Mouse (Mus musculus) myocyte (in vitro differentiated cells): Measurements from ENCODE around the gene Rragc. TPM values are rescaled to one million over a fixed set of nuclear protein-coding genes. Genes with fewer than 3 reads are reported as not detected.
A peak's percentile ranks its signal among the peaks of the same experiment; 100 is the strongest.

Experiments
- H3K27me3 ChIP-seq: one replicate; pipeline ENCODE4 v1.6.1; 2011; ENCODE audit not compliant: control insufficient read depth, insufficient read depth, insufficient read length
- H3K36me3 ChIP-seq: one replicate; pipeline ENCODE4 v1.6.1; 2011; ENCODE audit not compliant: control insufficient read depth, insufficient read depth
- H3K4me2 ChIP-seq: one replicate; pipeline ENCODE4 v1.6.1; 2011; ENCODE audit warnings: low read depth, control low read depth
- H3K4me3 ChIP-seq: one replicate; pipeline ENCODE4 v1.5.1; 2011; ENCODE audit warnings: mild to moderate bottlenecking, control low read depth, moderate library complexity
- H3K79me2 ChIP-seq: one replicate; pipeline ENCODE4 v1.6.1; 2011; ENCODE audit not compliant: control insufficient read depth, insufficient read depth
- H3ac ChIP-seq: one replicate; pipeline ENCODE4 v1.6.1; 2011; ENCODE audit not compliant: control insufficient read depth, insufficient read length
- CEBPB ChIP-seq: IDR thresholded peaks from 2 replicates; pipeline ENCODE4 v1.6.1; 2011; ENCODE audit warnings: mild to moderate bottlenecking, moderate library complexity; ENCODE audit not compliant: poor library complexity, insufficient read depth, severe bottlenecking
- E2F4 ChIP-seq: IDR thresholded peaks from one replicate; pipeline ENCODE4 v1.6.1; 2011; ENCODE audit warnings: mild to moderate bottlenecking, control low read depth, moderate library complexity; ENCODE audit not compliant: insufficient read depth
- MAX ChIP-seq: IDR thresholded peaks from one replicate; pipeline ENCODE4 v1.6.1; 2011; ENCODE audit warnings: low read depth, mild to moderate bottlenecking, control low read depth
- MYOD1 ChIP-seq, 3 experiments: IDR thresholded peaks; one replicate each; pipeline ENCODE4 v1.6.1; 2011; ENCODE audit warnings: control low read depth in 2 of 3, low read depth in 2 of 3, mild to moderate bottlenecking in 2 of 3, moderate library complexity in 1 of 3; ENCODE audit not compliant: insufficient read length in 2 of 3, control insufficient read depth in 1 of 3
- MYOG ChIP-seq, 3 experiments: IDR thresholded peaks; one replicate each; pipeline ENCODE4 v1.6.1; 2011; ENCODE audit warnings: control low read depth in 2 of 3, low read depth in 2 of 3, mild to moderate bottlenecking in 2 of 3; ENCODE audit not compliant: insufficient read length in 2 of 3, control insufficient read depth in 1 of 3, insufficient read depth in 1 of 3
- POLR2A ChIP-seq: IDR thresholded peaks from one replicate; pipeline ENCODE4 v1.6.1; 2011; ENCODE audit warnings: low read depth, mild to moderate bottlenecking, control low read depth, moderate library complexity; ENCODE audit not compliant: insufficient read length
- POLR2AphosphoS2 ChIP-seq: IDR thresholded peaks from one replicate; pipeline ENCODE4 v1.6.1; 2011; ENCODE audit warnings: low read depth, control low read depth; ENCODE audit not compliant: insufficient read length
- REST ChIP-seq: IDR thresholded peaks from one replicate; pipeline ENCODE4 v1.6.1; 2011; ENCODE audit warnings: mild to moderate bottlenecking, control low read depth, moderate library complexity; ENCODE audit not compliant: insufficient read depth, insufficient read length
- SRF ChIP-seq: IDR thresholded peaks from one replicate; pipeline ENCODE4 v1.6.1; 2011; ENCODE audit warnings: low read depth; ENCODE audit not compliant: control insufficient read depth, insufficient read length
- TCF12 ChIP-seq: IDR thresholded peaks from one replicate; pipeline ENCODE4 v1.6.1; 2011; ENCODE audit warnings: mild to moderate bottlenecking, control low read depth; ENCODE audit not compliant: poor library complexity, insufficient read depth, severe bottlenecking
- TCF3 ChIP-seq: IDR thresholded peaks from one replicate; pipeline ENCODE4 v1.6.1; 2011; ENCODE audit warnings: low read depth, control low read depth; ENCODE audit not compliant: insufficient read length
- USF1 ChIP-seq: IDR thresholded peaks from one replicate; pipeline ENCODE4 v1.6.1; 2011; ENCODE audit warnings: low read depth, mild to moderate bottlenecking, control low read depth, moderate library complexity
- polyA plus RNA-seq: library from polyadenylated mRNA; unstranded; fragments of >200 nt; fragmentation: generic; extraction: Trizol; gene quantifications from one replicate; pipeline ENCODE4 v1.2.1, GENCODE M21; 2012; ENCODE audit warnings: missing spikeins

The Rragc gene
- polyA plus RNA-seq, 1 experiment, result 46.1 TPM

GRCm38 (mm10) chr4:123918851-123919250, 1.6 kb downstream of the Rragc start:
- Histone ChIP-seq H3K36me3 (peaks cover 38% of the 10 kb centered on the region), H3K79me2 (peaks cover 63% of the 10 kb centered on the region), H3ac (no peak overlapping the region), H3K27me3 (no peaks in the 10 kb centered on the region), H3K4me3 (peak overlapping the region; percentile 78), H3K4me2 (peak overlapping the region; percentile 80)
- TF ChIP-seq TCF12, result no peak
- no peak for TF ChIP-seq MYOD1 (IDR thresholded peaks at IDR 0.05; ENCODE audit: control insufficient read depth in 1 of 3, insufficient read length in 2 of 3, low read depth in 2 of 3)
- TF ChIP-seq CEBPB, result no peak
- TF ChIP-seq MAX, result no peak
- TF ChIP-seq POLR2A, result no peak
- TF ChIP-seq POLR2AphosphoS2, result no peak
- TF ChIP-seq MYOG (IDR thresholded peaks at IDR 0.05; ENCODE audit: control insufficient read depth in 1 of 3, insufficient read depth in 1 of 3, insufficient read length in 2 of 3, low read depth in 2 of 3), result no peak
- TF ChIP-seq SRF, result no peak
- no peak for TF ChIP-seq TCF3
- no peak for TF ChIP-seq E2F4
- TF ChIP-seq REST, result no peak

DNA sequence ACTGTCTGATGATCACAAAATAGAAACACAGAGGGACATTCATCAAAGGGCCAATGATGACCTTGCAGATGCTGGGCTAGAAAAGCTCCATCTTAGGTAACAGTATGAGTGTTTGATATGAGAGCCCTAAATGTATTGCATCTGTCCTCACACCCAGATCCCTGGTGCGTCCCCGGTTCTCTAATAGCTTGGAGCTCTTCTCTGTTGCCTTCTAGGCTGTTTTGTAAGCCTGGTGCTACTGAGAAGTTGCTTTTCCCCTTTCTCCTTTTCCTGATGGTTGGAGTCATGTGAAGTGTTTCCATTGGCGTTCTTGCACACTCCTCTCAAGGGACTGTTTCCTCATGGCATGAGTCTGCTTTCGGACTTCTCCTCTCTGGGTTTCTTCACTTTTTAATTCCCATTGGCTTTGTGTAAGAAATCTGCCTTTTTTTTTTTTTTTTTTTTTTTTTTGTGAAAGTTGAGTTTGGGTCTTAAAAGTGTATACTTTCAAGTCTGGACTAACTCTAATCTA, 3.9 kb downstream of the Rragc start:
- Histone ChIP-seq H3K79me2 (peaks cover 43% of the 10 kb centered on the region), H3K36me3 (peaks cover 53% of the 10 kb centered on the region), H3K4me3 (no peak overlapping the region), H3ac (no peak overlapping the region), H3K27me3 (no peaks in the 10 kb centered on the region), H3K4me2 (no peak overlapping the region)
- TF ChIP-seq E2F4 (no peak), USF1 (no peak), TCF12 (no peak), REST (no peak), MAX (no peak), SRF (no peak), POLR2A (no peak), POLR2AphosphoS2 (no peak), TCF3 (no peak), MYOG (IDR thresholded peaks at IDR 0.05; ENCODE audit: control insufficient read depth in 1 of 3, insufficient read depth in 1 of 3, insufficient read length in 2 of 3, low read depth in 2 of 3) (no peak), MYOD1 (IDR thresholded peaks at IDR 0.05; ENCODE audit: control insufficient read depth in 1 of 3, insufficient read length in 2 of 3, low read depth in 2 of 3) (no peak), CEBPB (no peak)

DNA sequence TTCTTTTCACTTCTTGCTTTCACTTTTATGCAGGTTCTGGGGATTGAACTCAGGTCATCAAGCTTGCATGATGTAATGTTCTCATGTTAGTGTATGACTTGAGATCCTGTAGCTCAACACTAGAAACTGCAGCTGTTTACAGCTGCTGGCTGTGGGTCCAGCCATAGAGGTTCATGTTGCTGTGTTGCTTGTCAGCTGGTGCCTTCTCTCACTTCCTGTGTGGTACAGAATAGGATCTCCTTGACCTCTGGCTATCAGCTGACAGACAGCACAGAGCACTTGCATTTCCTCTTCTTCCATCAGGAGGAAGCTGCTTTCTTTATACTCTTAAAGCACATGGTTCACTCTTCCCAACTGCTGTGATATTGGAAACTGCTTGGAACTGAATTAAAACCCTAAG, 10.7 kb downstream of the Rragc start:
- H3K4me2 ChIP-seq, result no peak overlapping the region
- H3ac ChIP-seq, result no peak overlapping the region
- no peak overlapping the region for H3K4me3 ChIP-seq

GRCm38 (mm10) chr4:123929994-123930393, 12.7 kb downstream of the Rragc start:
- no peak overlapping the region for H3ac ChIP-seq
- H3K4me2 ChIP-seq, result no peak overlapping the region

More for the DNA sequence above, 10.7 kb downstream of the Rragc start:
- peak in 2 of 3 experiments; percentile 31 to 54 for TF ChIP-seq MYOD1 (IDR thresholded peaks at IDR 0.05; ENCODE audit: control insufficient read depth in 1 of 3, insufficient read length in 2 of 3, low read depth in 2 of 3)
- TF ChIP-seq TCF12, result no peak
- TF ChIP-seq MYOG (IDR thresholded peaks at IDR 0.05; ENCODE audit: control insufficient read depth in 1 of 3, insufficient read depth in 1 of 3, insufficient read length in 2 of 3, low read depth in 2 of 3), result peak in 2 of 3 experiments; percentile 30
- TF ChIP-seq POLR2AphosphoS2, result no peak
- Histone ChIP-seq H3K27me3 (no peaks in the 10 kb centered on the region), H3K79me2 (peaks cover 3% of the 10 kb centered on the region), H3K36me3 (peaks cover 56% of the 10 kb centered on the region)

DNA sequence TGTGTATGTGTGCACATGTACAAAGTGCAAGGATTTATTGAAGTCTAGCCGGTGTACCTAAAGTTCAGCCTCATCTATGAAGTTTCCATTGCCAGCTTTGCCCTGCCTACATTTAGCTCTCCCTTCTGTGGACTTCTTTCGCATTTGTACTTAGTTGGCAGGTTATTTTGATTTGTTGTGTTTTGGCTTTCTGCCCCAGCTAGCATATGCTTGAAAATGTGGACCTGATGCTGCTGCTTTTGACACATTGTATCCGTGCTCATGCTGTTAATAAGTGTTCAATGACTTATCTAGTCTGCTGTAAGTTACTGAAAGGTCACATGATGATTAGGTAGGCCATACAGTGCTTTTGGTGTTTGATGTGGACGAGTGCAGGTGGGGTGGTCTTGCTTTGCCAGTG, 17.1 kb downstream of the Rragc start:
- H3ac ChIP-seq, result no peak overlapping the region
- no peaks in the 10 kb centered on the region for H3K27me3 ChIP-seq
- TF ChIP-seq MYOG (IDR thresholded peaks at IDR 0.05; ENCODE audit: control insufficient read depth in 1 of 3, insufficient read depth in 1 of 3, insufficient read length in 2 of 3, low read depth in 2 of 3), result no peak
- no peak for TF ChIP-seq CEBPB
- no peak for TF ChIP-seq E2F4
- TF ChIP-seq USF1, result no peak
- H3K79me2 ChIP-seq, result no peaks in the 10 kb centered on the region
- no peak overlapping the region for H3K4me3 ChIP-seq
- peaks cover 52% of the 10 kb centered on the region for H3K36me3 ChIP-seq
- H3K4me2 ChIP-seq, result no peak overlapping the region

More at GRCm38 (mm10) chr4:123929994-123930393, 12.7 kb downstream of the Rragc start:
- TF ChIP-seq USF1, result no peak
- no peak for TF ChIP-seq CEBPB
- TF ChIP-seq POLR2AphosphoS2, result no peak
- TF ChIP-seq E2F4, result no peak
- TF ChIP-seq SRF, result no peak
- TF ChIP-seq MYOG (IDR thresholded peaks at IDR 0.05; ENCODE audit: control insufficient read depth in 1 of 3, insufficient read depth in 1 of 3, insufficient read length in 2 of 3, low read depth in 2 of 3), result no peak
- no peak for TF ChIP-seq TCF3
- TF ChIP-seq MAX, result no peak
- TF ChIP-seq MYOD1 (IDR thresholded peaks at IDR 0.05; ENCODE audit: control insufficient read depth in 1 of 3, insufficient read length in 2 of 3, low read depth in 2 of 3), result no peak
- TF ChIP-seq TCF12, result no peak
- no peak for TF ChIP-seq REST
- TF ChIP-seq POLR2A, result no peak
- Histone ChIP-seq H3K4me3 (no peak overlapping the region), H3K27me3 (no peaks in the 10 kb centered on the region), H3K36me3 (peaks cover 57% of the 10 kb centered on the region), H3K79me2 (peaks cover 3% of the 10 kb centered on the region)
